Mouse (Mus musculus): ENCODE results near the gene Arl11. TPM values are rescaled to one million over a fixed set of nuclear protein-coding genes. Genes with fewer than 3 reads are reported as not detected.

Gene Arl11
- total and polyA plus RNA-seq, 2 experiments from 2014 or later, result 0.79 TPM; not detected in 1

DNA sequence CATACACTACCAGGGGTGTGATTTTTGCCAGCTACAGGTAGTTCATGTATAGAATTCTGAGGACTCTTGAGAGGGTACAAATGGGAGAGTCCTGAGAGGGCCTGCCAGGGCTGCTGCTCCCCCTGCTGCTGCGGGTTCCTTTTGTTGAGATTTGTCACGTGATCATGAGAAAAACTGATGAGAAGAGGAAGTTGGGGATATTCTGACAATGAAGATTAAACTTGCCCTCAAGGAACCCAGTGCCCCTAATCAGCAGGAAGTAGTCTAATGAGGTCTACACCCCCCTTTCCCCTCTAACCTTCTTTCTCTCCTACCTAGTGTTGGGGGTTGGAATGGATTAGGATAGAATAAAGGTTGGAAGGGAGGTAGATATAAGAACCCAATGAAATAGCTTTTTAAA lies 8.2 kb upstream of the Arl11 start:
- ATAC-seq (ENCODE audit: insufficient read depth, low read depth) (no peak), DNase-seq (ENCODE audit: low spot score) (no peak)
- H3K27ac ChIP-seq (ENCODE audit: low read depth), result no peak overlapping the region
- TF ChIP-seq EP300 (IDR thresholded peaks at IDR 0.05; ENCODE audit: low read depth), result no peak
- TF ChIP-seq CTCF (IDR thresholded peaks at IDR 0.05; ENCODE audit: low read depth), result no peak
- H3K36me3 ChIP-seq (replicated peaks; ENCODE audit: control insufficient read depth, insufficient read depth, low read length), result no peaks in the 10 kb centered on the region
- no peak overlapping the region for H3K9ac ChIP-seq (replicated peaks; ENCODE audit: low read depth, low read length)
- 0 out of 2 replicates have a peak, but pooled peaks cover 9% of the 10 kb centered on the region for H3K9me3 ChIP-seq (replicated peaks; ENCODE audit: control insufficient read depth, low read length)
- H3K4me2 ChIP-seq (ENCODE audit: low read depth, low read length), result no peak overlapping the region
- H3K27me3 ChIP-seq (ENCODE audit: control insufficient read depth, insufficient read depth, low read length), result no peaks in the 10 kb centered on the region
- WGBS, result 37% methylated on average over 2 of the region's 2 CpGs
- H3K4me1 ChIP-seq (ENCODE audit: control insufficient read depth, insufficient read depth), result no peaks in the 10 kb centered on the region
- no peak overlapping the region for H3K4me3 ChIP-seq (ENCODE audit: low read depth, low read length)

DNA sequence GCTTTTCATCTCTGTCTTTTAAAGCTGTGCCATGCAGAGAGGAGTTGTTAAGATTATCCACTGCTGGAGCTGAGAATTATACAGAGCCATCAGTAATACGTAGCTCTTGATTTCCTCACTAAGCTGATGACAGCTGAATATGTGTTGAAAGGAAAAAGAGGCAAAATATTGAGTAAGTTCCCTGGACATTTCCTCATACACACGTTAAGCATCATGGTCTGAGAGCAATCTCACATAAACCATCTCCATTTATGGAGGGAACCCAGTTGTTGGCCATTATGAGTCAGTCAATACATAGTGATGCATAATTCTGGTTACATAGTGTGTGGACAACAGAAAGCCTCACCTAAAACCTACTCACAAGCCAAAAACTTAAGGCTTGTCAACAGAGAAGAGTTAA lies 7.1 kb upstream of the Arl11 start:
- no peak overlapping the region for H3K9ac ChIP-seq (replicated peaks; ENCODE audit: low read depth, low read length)
- no peak overlapping the region for H3K4me3 ChIP-seq (ENCODE audit: low read depth, low read length)
- H3K27ac ChIP-seq (ENCODE audit: low read depth), result no peak overlapping the region
- no peak for DNase-seq (ENCODE audit: low spot score)
- H3K36me3 ChIP-seq (replicated peaks; ENCODE audit: control insufficient read depth, insufficient read depth, low read length), result no peaks in the 10 kb centered on the region
- H3K9me3 ChIP-seq (replicated peaks; ENCODE audit: control insufficient read depth, low read length), result 0 out of 2 replicates have a peak, but pooled peaks cover 9% of the 10 kb centered on the region
- TF ChIP-seq CTCF (IDR thresholded peaks at IDR 0.05; ENCODE audit: low read depth) (no peak), EP300 (IDR thresholded peaks at IDR 0.05; ENCODE audit: low read depth) (no peak)
- 27% methylated on average over 2 of the region's 2 CpGs for WGBS
- H3K27me3 ChIP-seq (ENCODE audit: control insufficient read depth, insufficient read depth, low read length), result no peaks in the 10 kb centered on the region
- H3K4me1 ChIP-seq (ENCODE audit: control insufficient read depth, insufficient read depth), result no peaks in the 10 kb centered on the region
- no peak for ATAC-seq (ENCODE audit: insufficient read depth, low read depth)
- no peak overlapping the region for H3K4me2 ChIP-seq (ENCODE audit: low read depth, low read length)

DNA sequence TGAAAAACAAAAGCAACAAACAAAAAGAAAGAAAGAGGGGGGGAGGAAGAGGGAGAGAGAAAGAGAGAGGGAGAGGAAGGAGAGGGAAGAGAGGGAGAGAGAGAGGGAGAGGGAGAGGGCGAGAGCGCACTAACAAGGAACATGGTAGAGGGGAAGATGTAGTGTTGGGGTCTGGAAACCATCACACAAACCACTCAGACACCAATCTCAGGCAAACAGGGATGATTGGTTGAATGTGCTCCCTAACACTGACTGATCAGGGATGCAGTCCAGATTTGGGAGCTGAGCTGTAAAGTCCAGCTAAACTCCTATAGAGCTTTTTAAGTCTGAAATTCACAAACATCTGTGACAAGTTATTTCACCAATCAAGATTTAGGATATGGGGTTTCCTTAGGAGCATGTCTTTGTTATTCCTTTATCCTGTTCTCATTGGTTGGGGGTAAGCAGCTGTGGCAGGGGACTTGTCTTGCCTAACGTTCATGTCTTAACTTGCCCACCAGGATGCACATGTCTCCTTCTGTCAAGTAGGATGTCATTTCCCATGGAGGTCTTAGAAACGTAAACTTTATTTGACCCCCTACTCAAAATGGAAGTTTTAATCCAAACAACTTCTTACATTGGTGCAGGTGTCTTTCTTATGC lies 5.5 kb upstream of the Arl11 start:
- WGBS, result 75% methylated on average over 4 of the region's 4 CpGs
- Histone ChIP-seq H3K27me3 (ENCODE audit: control insufficient read depth, insufficient read depth, low read length) (no peaks in the 10 kb centered on the region), H3K4me1 (ENCODE audit: control insufficient read depth, insufficient read depth) (no peaks in the 10 kb centered on the region), H3K9ac (replicated peaks; ENCODE audit: low read depth, low read length) (no peak overlapping the region), H3K36me3 (replicated peaks; ENCODE audit: control insufficient read depth, insufficient read depth, low read length) (no peaks in the 10 kb centered on the region), H3K4me2 (ENCODE audit: low read depth, low read length) (no peak overlapping the region), H3K27ac (ENCODE audit: low read depth) (no peak overlapping the region), H3K4me3 (ENCODE audit: low read depth, low read length) (no peak overlapping the region), H3K9me3 (replicated peaks; ENCODE audit: control insufficient read depth, low read length) (0 out of 2 replicates have a peak, but pooled peaks cover 9% of the 10 kb centered on the region)
- ATAC-seq (ENCODE audit: insufficient read depth, low read depth), result no peak
- DNase-seq (ENCODE audit: low spot score), result no peak
- TF ChIP-seq CTCF (IDR thresholded peaks at IDR 0.05; ENCODE audit: low read depth) (no peak), EP300 (IDR thresholded peaks at IDR 0.05; ENCODE audit: low read depth) (no peak)

DNA sequence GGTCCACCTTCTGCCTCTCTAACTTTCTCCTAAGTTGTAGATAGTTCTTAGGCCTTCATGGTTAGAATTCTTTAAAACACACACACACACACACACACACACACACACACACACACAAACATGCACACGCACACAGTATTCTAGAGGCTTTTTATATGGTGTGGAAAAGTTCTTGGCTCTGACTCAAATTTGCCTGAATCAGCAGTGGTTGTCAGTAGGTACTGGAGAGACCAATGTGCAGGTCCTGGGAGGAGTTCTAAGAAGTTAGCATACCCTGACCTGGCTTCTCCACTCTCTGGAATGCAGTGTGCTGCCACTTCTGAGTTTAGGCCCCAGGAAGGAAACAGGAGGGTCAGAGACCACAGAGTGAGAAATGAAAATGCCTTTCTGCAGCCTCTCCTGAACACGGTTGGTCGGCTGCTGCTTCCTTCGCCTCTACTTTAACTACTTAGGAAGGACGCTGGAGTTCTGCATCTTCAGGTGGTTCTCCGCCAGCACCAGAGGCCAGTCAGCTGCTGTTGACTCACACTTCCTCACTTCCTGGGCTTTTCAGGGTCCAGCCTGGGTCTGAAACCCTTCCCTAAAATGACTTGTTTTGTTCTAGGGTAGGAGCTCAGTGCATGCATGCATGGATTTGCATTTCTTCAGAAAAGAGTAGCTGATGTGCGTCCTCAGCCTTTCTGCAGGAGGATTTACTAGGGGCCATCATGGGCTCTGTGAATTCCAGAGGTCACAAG lies 651 bp downstream of the Arl11 start:
- Histone ChIP-seq H3K9ac (replicated peaks; ENCODE audit: low read depth, low read length) (no peak overlapping the region), H3K36me3 (replicated peaks; ENCODE audit: control insufficient read depth, insufficient read depth, low read length) (no peaks in the 10 kb centered on the region), H3K4me1 (ENCODE audit: control insufficient read depth, insufficient read depth) (peaks cover 13% of the 10 kb centered on the region; the same call in 1 of the 2 replicates), H3K27ac (ENCODE audit: low read depth) (no peak overlapping the region), H3K9me3 (replicated peaks; ENCODE audit: control insufficient read depth, low read length) (no peaks in the 10 kb centered on the region), H3K4me3 (ENCODE audit: low read depth, low read length) (no peak overlapping the region), H3K4me2 (ENCODE audit: low read depth, low read length) (peak overlapping the region; percentile 1; the same call in 1 of the 2 replicates), H3K27me3 (ENCODE audit: control insufficient read depth, insufficient read depth, low read length) (no peaks in the 10 kb centered on the region)
- WGBS, result 41% methylated on average over 7 of the region's 7 CpGs
- TF ChIP-seq EP300 (IDR thresholded peaks at IDR 0.05; ENCODE audit: low read depth) (no peak), CTCF (IDR thresholded peaks at IDR 0.05; ENCODE audit: low read depth) (no peak)
- ATAC-seq (ENCODE audit: insufficient read depth, low read depth) (peak; percentile 68; the same call in 1 of the 2 replicates), DNase-seq (ENCODE audit: low spot score) (no peak)

DNA sequence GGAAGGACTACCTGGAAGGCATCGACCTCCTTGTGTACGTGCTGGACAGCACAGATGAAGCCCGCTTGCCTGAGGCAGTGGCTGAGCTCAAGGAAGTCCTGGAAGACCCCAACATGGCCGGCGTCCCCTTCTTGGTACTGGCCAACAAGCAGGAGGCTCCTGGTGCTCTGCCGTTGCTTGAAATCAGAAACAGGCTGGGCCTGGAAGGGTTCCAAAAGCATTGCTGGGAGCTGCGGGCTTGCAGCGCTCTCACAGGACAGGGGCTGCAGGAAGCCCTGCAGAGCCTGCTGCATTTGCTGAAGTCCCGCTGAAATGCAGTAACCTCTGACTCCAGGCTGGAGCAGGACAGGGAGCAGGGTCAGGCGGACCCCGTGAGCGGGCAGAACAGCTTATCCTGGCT lies 1.4 kb downstream of the Arl11 start:
- ATAC-seq (ENCODE audit: insufficient read depth, low read depth) (no peak), DNase-seq (ENCODE audit: low spot score) (peak; percentile 55)
- no peaks in the 10 kb centered on the region for H3K9me3 ChIP-seq (replicated peaks; ENCODE audit: control insufficient read depth, low read length)
- H3K4me2 ChIP-seq (ENCODE audit: low read depth, low read length), result peak overlapping the region; percentile 30
- no peak overlapping the region for H3K27ac ChIP-seq (ENCODE audit: low read depth)
- H3K36me3 ChIP-seq (replicated peaks; ENCODE audit: control insufficient read depth, insufficient read depth, low read length), result no peaks in the 10 kb centered on the region
- H3K27me3 ChIP-seq (ENCODE audit: control insufficient read depth, insufficient read depth, low read length), result no peaks in the 10 kb centered on the region
- no peak for TF ChIP-seq CTCF (IDR thresholded peaks at IDR 0.05; ENCODE audit: low read depth)
- no peak for TF ChIP-seq EP300 (IDR thresholded peaks at IDR 0.05; ENCODE audit: low read depth)
- WGBS, result 34% methylated on average over 12 of the region's 12 CpGs
- peaks cover 13% of the 10 kb centered on the region; the same call in 1 of the 2 replicates for H3K4me1 ChIP-seq (ENCODE audit: control insufficient read depth, insufficient read depth)
- no peak overlapping the region for H3K9ac ChIP-seq (replicated peaks; ENCODE audit: low read depth, low read length)
- no peak overlapping the region for H3K4me3 ChIP-seq (ENCODE audit: low read depth, low read length)

All from heart, postnatal 0 days (tissue).